Comparison of ENCODE assay signal across 25 mouse cellular contexts in genomic region chr9:66720686-66721450, GRCm38 (mm10). TPM values are rescaled to one million over a fixed set of nuclear protein-coding genes. Genes with fewer than 3 reads are reported as not detected.
DNase-seq lines count a peak whose midpoint lies in the region; ATAC-seq lines count a peak whose summit lies in the region.
"Had no signal": no experiment of that assay in that cellular context is flagged by ENCODE, and none has a peak within 500 bp of the region (broad histone marks: within the 10 kb centered on the region; RNA-seq: fewer than 3 reads in every experiment).

No protein-coding gene starts in this region.

- H3K36me3 ChIP-seq in kidney, embryonic 15.5 days: no peaks in the 10 kb centered on the region
- no peaks in the 10 kb centered on the region for H3K36me3 ChIP-seq in embryonic facial prominence, embryonic 10.5 days (replicated peaks)
- H3K36me3 ChIP-seq: heart, embryonic 12.5 days had no signal

- no peaks in the 10 kb centered on the region for H3K9me3 ChIP-seq in kidney, embryonic 15.5 days (replicated peaks)
- H3K9me3 ChIP-seq in embryonic facial prominence, embryonic 10.5 days: no peaks in the 10 kb centered on the region
- H3K9me3 ChIP-seq: heart, embryonic 12.5 days; megakaryocyte, embryonic 14.5 days had no signal

- H3K27ac ChIP-seq in kidney, embryonic 15.5 days: no peak overlapping the region
- peak overlapping the region; percentile 10; the same call in 1 of the 2 replicates for H3K27ac ChIP-seq in embryonic facial prominence, embryonic 10.5 days (replicated peaks)
- H3K27ac ChIP-seq: hindbrain, embryonic 14.5 days; layer of hippocampus, adult 2 months had no signal

- H3K9ac ChIP-seq in kidney, embryonic 15.5 days: no peak overlapping the region
- H3K9ac ChIP-seq: forebrain, postnatal 0 days; heart, embryonic 12.5 days; hindbrain, embryonic 14.5 days; liver, postnatal 0 days had no signal

- peaks cover 16% of the 10 kb centered on the region for H3K4me1 ChIP-seq in kidney, embryonic 15.5 days
- H3K4me1 ChIP-seq in embryonic facial prominence, embryonic 10.5 days: peaks cover 19% of the 10 kb centered on the region
- H3K4me1 ChIP-seq: heart, embryonic 12.5 days had no signal

- no peak for ATAC-seq in kidney, embryonic 15.5 days (replicated peaks; ENCODE audit: low FRiP score)
- ATAC-seq: forebrain, postnatal 0 days; liver, postnatal 0 days; midbrain, embryonic 16.5 days; Patski had no signal

- WGBS in kidney, embryonic 15.5 days: 83% methylated on average over 8 of the region's 8 CpGs
- 90% methylated on average over 8 of the region's 8 CpGs for WGBS in embryonic facial prominence, embryonic 10.5 days

- no peak overlapping the region for H3K4me2 ChIP-seq in kidney, embryonic 15.5 days
- H3K4me2 ChIP-seq: heart, embryonic 12.5 days; hindbrain, embryonic 14.5 days had no signal

- H3K4me3 ChIP-seq in kidney, embryonic 15.5 days (replicated peaks): no peak overlapping the region
- H3K4me3 ChIP-seq in embryonic facial prominence, embryonic 10.5 days: no peak overlapping the region
- H3K4me3 ChIP-seq: heart, embryonic 12.5 days; layer of hippocampus, adult 2 months; megakaryocyte, embryonic 14.5 days had no signal

- peak; percentile 61 for DNase-seq in kidney, adult 18-20 months
- DNase-seq in embryonic facial prominence, embryonic 10.5 days (ENCODE audit: low spot score): no peak
- peak; percentile 75 to 85 for DNase-seq in kidney, postnatal 36 days
- DNase-seq in thymus, postnatal 25 days: peak; percentile 20
- no peak for DNase-seq in frontal cortex, adult 2 months (ENCODE audit: extremely low spot score in 1 of 2, low spot score in 1 of 2)
- DNase-seq in spleen, adult 18-20 months: no peak
- DNase-seq in embryo, embryonic 9.5 days (ENCODE audit: extremely low spot score): no peak
- DNase-seq: adrenal gland, adult 8-10 months; cerebellum, adult 9-10 months; forebrain, postnatal 0 days; heart, adult 11 months; heart, postnatal 14 days; layer of hippocampus, postnatal 36 days; liver; liver, postnatal 0 days; lung, postnatal 10 days; retina, postnatal 1 day; right cerebral cortex, postnatal 4 days had no signal

- H3K27me3 ChIP-seq in kidney, embryonic 15.5 days: peaks cover 4% of the 10 kb centered on the region; the same call in 1 of the 2 replicates
- peaks cover 6% of the 10 kb centered on the region; the same call in 1 of the 2 replicates for H3K27me3 ChIP-seq in embryonic facial prominence, embryonic 10.5 days (replicated peaks; ENCODE audit: low read depth, poor library complexity, severe bottlenecking)
- H3K27me3 ChIP-seq: Patski had no signal

RNA-seq across cellular contexts. Expression of gene Car12, which starts 7.4 kb away (rescaled TPM):
- 14.5 and 15.6 TPM in 2 replicates for polyA plus RNA-seq in kidney, embryonic 15.5 days (2015; fragmentation: Nextera tagmentation; extraction: Ambion mirVana)
- 5.6 and 6.5 TPM in 2 replicates for polyA plus RNA-seq in embryonic facial prominence, embryonic 10.5 days (2016; fragmentation: Nextera tagmentation; extraction: Ambion mirVana)
- 10.6 and 13.6 TPM in 2 replicates for polyA plus RNA-seq in frontal cortex, adult 2 months (2012; rRNA removed)

Comparison
In these comparisons a context has a peak if more than half of its experiments do, and no peak if none do; other contexts are left out.
1. DNase-seq: peak in kidney, adult 18-20 months (single experiment), kidney, postnatal 36 days (2 of 2) and thymus, postnatal 25 days (single experiment); none in embryonic facial prominence, embryonic 10.5 days (single experiment), frontal cortex, adult 2 months (0 of 2), spleen, adult 18-20 months (0 of 2) and embryo, embryonic 9.5 days (single experiment).